ENCODE assay signal across 8 mouse cellular contexts in genomic region chr3:89961436-89961835, GRCm38 (mm10). TPM values are rescaled to one million over a fixed set of nuclear protein-coding genes. Genes with fewer than 3 reads are reported as not detected.
DNase-seq lines count a peak whose midpoint lies in the region; ATAC-seq and TF ChIP-seq lines count a peak whose summit lies in the region.

No protein-coding gene starts in this region.

- ATAC-seq in kidney, embryonic 14.5 days (ENCODE audit: low FRiP score, low TSS enrichment) = no peak
- ATAC-seq in hindbrain, embryonic 13.5 days (ENCODE audit: low FRiP score) = no peak
- no peak for ATAC-seq in midbrain, embryonic 15.5 days (replicated peaks)

- TF ChIP-seq POLR2A in bone marrow macrophage, adult 2 months (IDR thresholded peaks at IDR 0.05; ENCODE audit: borderline replicate concordance, low read depth, low read length) = no peak

- H3K9me3 ChIP-seq in kidney, embryonic 14.5 days (ENCODE audit: control insufficient read depth, low read length) = no peaks in the 10 kb centered on the region
- H3K9me3 ChIP-seq in hindbrain, embryonic 13.5 days = no peaks in the 10 kb centered on the region
- H3K9me3 ChIP-seq in midbrain, embryonic 15.5 days = no peaks in the 10 kb centered on the region

- peaks cover 22% of the 10 kb centered on the region for H3K36me3 ChIP-seq in kidney, embryonic 14.5 days (ENCODE audit: control insufficient read depth, insufficient read depth, low read length)
- peaks cover 22% of the 10 kb centered on the region for H3K36me3 ChIP-seq in hindbrain, embryonic 13.5 days
- H3K36me3 ChIP-seq in midbrain, embryonic 15.5 days (replicated peaks) = peaks cover 13% of the 10 kb centered on the region

- peak overlapping the region; percentile 94 for H3K4me2 ChIP-seq in kidney, embryonic 14.5 days (replicated peaks; ENCODE audit: low read depth, low read length)
- peak overlapping the region; percentile 99 for H3K4me2 ChIP-seq in hindbrain, embryonic 13.5 days
- peak overlapping the region; percentile 87 for H3K4me2 ChIP-seq in midbrain, embryonic 15.5 days

- H3K27me3 ChIP-seq in kidney, embryonic 14.5 days (ENCODE audit: control insufficient read depth, insufficient read depth, low read length) = no peaks in the 10 kb centered on the region
- no peaks in the 10 kb centered on the region for H3K27me3 ChIP-seq in hindbrain, embryonic 13.5 days
- H3K27me3 ChIP-seq in midbrain, embryonic 15.5 days (replicated peaks) = no peaks in the 10 kb centered on the region

- WGBS in kidney, embryonic 14.5 days = 47% methylated on average over 4 of the region's 4 CpGs
- 57% methylated on average over 4 of the region's 4 CpGs for WGBS in hindbrain, embryonic 13.5 days
- 58% methylated on average over 4 of the region's 4 CpGs for WGBS in midbrain, embryonic 15.5 days

- H3K4me3 ChIP-seq in kidney, embryonic 14.5 days (ENCODE audit: low read length) = peak overlapping the region; percentile 84
- peak overlapping the region; percentile 88 for H3K4me3 ChIP-seq in bone marrow macrophage, adult 2 months (ENCODE audit: insufficient read depth, low read length)
- H3K4me3 ChIP-seq in hindbrain, embryonic 13.5 days = peak overlapping the region; percentile 94
- H3K4me3 ChIP-seq in midbrain, embryonic 15.5 days = peak overlapping the region; percentile 86

- peak overlapping the region; percentile 88; the same call in 1 of the 2 replicates for H3K27ac ChIP-seq in kidney, embryonic 14.5 days (ENCODE audit: low read depth, low read length)
- no peak overlapping the region for H3K27ac ChIP-seq in bone marrow macrophage, adult 2 months (ENCODE audit: insufficient read depth, low read depth, low read length)
- peak overlapping the region; percentile 85; the same call in 1 of the 2 replicates for H3K27ac ChIP-seq in hindbrain, embryonic 13.5 days
- H3K27ac ChIP-seq in midbrain, embryonic 15.5 days = 0 out of 2 replicates have a peak overlapping the region, but pooled peaks have one; percentile 70

- no peak for TF ChIP-seq CTCF in bone marrow macrophage, adult 2 months (IDR thresholded peaks at IDR 0.05; ENCODE audit: low read depth, low read length)

- peaks cover 30% of the 10 kb centered on the region for H3K4me1 ChIP-seq in kidney, embryonic 14.5 days (ENCODE audit: control insufficient read depth, insufficient read depth, low read length)
- H3K4me1 ChIP-seq in bone marrow macrophage, adult 2 months (ENCODE audit: control insufficient read depth, insufficient read depth, low read length) = peaks cover 35% of the 10 kb centered on the region
- H3K4me1 ChIP-seq in hindbrain, embryonic 13.5 days (replicated peaks) = peaks cover 64% of the 10 kb centered on the region
- H3K4me1 ChIP-seq in midbrain, embryonic 15.5 days = peaks cover 55% of the 10 kb centered on the region

- H3K9ac ChIP-seq in kidney, embryonic 14.5 days (ENCODE audit: low read depth, low read length) = peak overlapping the region; percentile 93; the same call in 1 of the 2 replicates
- H3K9ac ChIP-seq in hindbrain, embryonic 13.5 days = peak overlapping the region; percentile 99
- H3K9ac ChIP-seq in midbrain, embryonic 15.5 days = peak overlapping the region; percentile 94; the same call in 1 of the 2 replicates

- no peak for DNase-seq in kidney, adult 9 months
- DNase-seq in frontal cortex, postnatal 25 days (ENCODE audit: low spot score in 2 of 2) = no peak
- DNase-seq in right cerebral cortex, postnatal 14 days = no peak
- DNase-seq in adrenal gland, adult 2 months = no peak

RNA-seq across cellular contexts. Expression of gene Atp8b2, which starts 1.9 kb away (rescaled TPM):
- 8.4 and 17.3 TPM in 2 replicates for polyA plus RNA-seq in kidney, embryonic 14.5 days (2014; fragmentation: Nextera tagmentation; extraction: Ambion mirVana)
- 17.7 and 28.7 TPM in 2 replicates for polyA plus RNA-seq in bone marrow macrophage, adult 2 months (2012; ENCODE audit: insufficient read depth, insufficient read length, missing spikeins)
- 13.4 TPM in 2 replicates for polyA plus RNA-seq in hindbrain, embryonic 13.5 days (2015; fragmentation: Nextera tagmentation; extraction: Ambion mirVana)
- polyA plus RNA-seq in midbrain, embryonic 15.5 days (2015; fragmentation: Nextera tagmentation; extraction: Ambion mirVana) = 12.8 and 13.6 TPM in 2 replicates
- 10 to 100 TPM; 31.9 to 40.1 TPM for total RNA-seq in adrenal gland, adult 2 months (2021)
- 32.5 and 51.2 TPM in 2 replicates for polyA plus RNA-seq in adrenal gland, adult 2 months (2012; rRNA removed)

RNA-seq across cellular contexts. Expression of gene Hax1, which starts 37.1 kb away (rescaled TPM):
- polyA plus RNA-seq in kidney, embryonic 14.5 days (2014; fragmentation: Nextera tagmentation; extraction: Ambion mirVana) = 166 and 188 TPM in 2 replicates
- 96.5 and 113 TPM in 2 replicates for polyA plus RNA-seq in bone marrow macrophage, adult 2 months (2012; ENCODE audit: insufficient read depth, insufficient read length, missing spikeins)
- 127 and 129 TPM in 2 replicates for polyA plus RNA-seq in hindbrain, embryonic 13.5 days (2015; fragmentation: Nextera tagmentation; extraction: Ambion mirVana)
- polyA plus RNA-seq in midbrain, embryonic 15.5 days (2015; fragmentation: Nextera tagmentation; extraction: Ambion mirVana) = 106 and 121 TPM in 2 replicates
- 100 to 1,000 TPM; 160 to 164 TPM for total RNA-seq in adrenal gland, adult 2 months (2021)
- polyA plus RNA-seq in adrenal gland, adult 2 months (2012; rRNA removed) = 42.8 and 63.1 TPM in 2 replicates

RNA-seq across cellular contexts. Expression of gene Il6ra, which starts 48.4 kb away (rescaled TPM):
- 0.55 and 1.1 TPM in 2 replicates for polyA plus RNA-seq in kidney, embryonic 14.5 days (2014; fragmentation: Nextera tagmentation; extraction: Ambion mirVana)
- polyA plus RNA-seq in bone marrow macrophage, adult 2 months (2012; ENCODE audit: insufficient read depth, insufficient read length, missing spikeins) = 75.7 and 82.0 TPM in 2 replicates
- polyA plus RNA-seq in hindbrain, embryonic 13.5 days (2015; fragmentation: Nextera tagmentation; extraction: Ambion mirVana) = 0.98 and 1.1 TPM in 2 replicates
- polyA plus RNA-seq in midbrain, embryonic 15.5 days (2015; fragmentation: Nextera tagmentation; extraction: Ambion mirVana) = 1.1 and 1.2 TPM in 2 replicates
- total RNA-seq in adrenal gland, adult 2 months (2021) = 10 to 100 TPM in 1 of 2 experiments, 1 to 10 TPM in 1; 7.9 to 11.5 TPM
- 5.2 and 5.3 TPM in 2 replicates for polyA plus RNA-seq in adrenal gland, adult 2 months (2012; rRNA removed)

Comparison
In these comparisons a context has a peak if more than half of its experiments do, and no peak if none do; other contexts are left out.
1. RNA of gene Il6ra, which starts 48.4 kb away (polyA plus RNA-seq): 75.7 to 82.0 TPM in bone marrow macrophage, adult 2 months; 5.2 to 5.3 TPM in adrenal gland, adult 2 months, 1.1 to 1.2 TPM in midbrain, embryonic 15.5 days, 0.98 to 1.1 TPM in hindbrain, embryonic 13.5 days and 0.55 to 1.1 TPM in kidney, embryonic 14.5 days; every median in the first group is over 10 times any median in the second.
2. Peak in every context shown above with its lines, with median percentiles within 50 percentile points of each other: H3K4me2 ChIP-seq, H3K4me3 ChIP-seq and H3K9ac ChIP-seq.